Mouse (Mus musculus) lung, postnatal 0 days (tissue): ENCODE data around the gene Trp53. TPM values are rescaled to one million over a fixed set of nuclear protein-coding genes. Genes with fewer than 3 reads are reported as not detected.
"Not testable (repeated sequence)": the region's sequence is repeated elsewhere in the genome, so short reads cannot be mapped to it uniquely, and the experiment has no call there.

ENCODE experiments used
- ATAC-seq: fragments of 200-750 bp; cut with Nextera tagmentation; 2 replicates; pipeline ENCODE4 v1.8.0; 2017; ENCODE audit warnings: moderate library complexity
- DNase-seq: peaks from one replicate; pipeline ENCODE4 v3.0.0-alpha.2; 2016; ENCODE audit warnings: low spot score
- H3K27ac ChIP-seq: fragments of 300-500 bp; sonication (generic); 2 replicates; pipeline ENCODE4 v1.5.1; 2014; ENCODE audit warnings: antibody characterized with exemption, mild to moderate bottlenecking, low read length, mixed read lengths
- H3K27me3 ChIP-seq: fragments of 300-500 bp; sonication (generic); replicated peaks from 2 replicates; pipeline ENCODE4 v1.6.1; 2014; ENCODE audit warnings: low read length, mixed read lengths; ENCODE audit not compliant: insufficient read depth
- H3K36me3 ChIP-seq: fragments of 300-500 bp; sonication (generic); 2 replicates; pipeline ENCODE4 v1.6.1; 2014; ENCODE audit warnings: low read length, mixed read lengths; ENCODE audit not compliant: insufficient read depth
- H3K4me1 ChIP-seq: fragments of 300-500 bp; sonication (generic); 2 replicates; pipeline ENCODE4 v1.6.1; 2014; ENCODE audit warnings: antibody characterized with exemption, low read depth, low read length, mixed read lengths; ENCODE audit not compliant: insufficient read depth
- H3K4me2 ChIP-seq: fragments of 300-500 bp; sonication (generic); replicated peaks from 2 replicates; pipeline ENCODE4 v1.6.1; 2014; ENCODE audit warnings: low read depth, mild to moderate bottlenecking, low read length, moderate library complexity, mixed read lengths
- H3K4me3 ChIP-seq: fragments of 300-500 bp; sonication (generic); 2 replicates; pipeline ENCODE4 v1.5.1; 2014; ENCODE audit warnings: low read depth, low read length
- H3K9ac ChIP-seq: fragments of 300-500 bp; sonication (generic); replicated peaks from 2 replicates; pipeline ENCODE4 v1.6.1; 2014; ENCODE audit warnings: low read depth, mild to moderate bottlenecking
- H3K9me3 ChIP-seq: fragments of 300-500 bp; sonication (generic); 2 replicates; pipeline ENCODE4 v1.6.1; 2016; ENCODE audit warnings: low read length, mixed read lengths
- CTCF ChIP-seq: IDR thresholded peaks from 2 replicates; pipeline ENCODE4 v1.5.1; 2016; ENCODE audit warnings: antibody characterized with exemption, mild to moderate bottlenecking
- EP300 ChIP-seq: IDR thresholded peaks from 2 replicates; pipeline ENCODE4 v1.6.1; 2016; ENCODE audit warnings: antibody characterized with exemption, mild to moderate bottlenecking, control low read depth
- WGBS: fragments of 180-500 bp; shearing (Covaris S2); extraction: QIAGEN DNeasy Blood & Tissue Kit; methylation state at CpG from one replicate; pipeline ENCODE4 v1.1.7; 2014; 5-methylcytosine and 5-hydroxymethylcytosine counted together
- polyA plus RNA-seq: library from polyadenylated mRNA; unstranded; fragments of >200 nt; fragmentation: Nextera tagmentation; extraction: Ambion mirVana; gene quantifications from 2 replicates; pipeline ENCODE4 v1.2.1, GENCODE M21; 2015

Gene Trp53
- polyA plus RNA-seq, 1 experiment from 2014 or later, result 39.8 TPM

DNA sequence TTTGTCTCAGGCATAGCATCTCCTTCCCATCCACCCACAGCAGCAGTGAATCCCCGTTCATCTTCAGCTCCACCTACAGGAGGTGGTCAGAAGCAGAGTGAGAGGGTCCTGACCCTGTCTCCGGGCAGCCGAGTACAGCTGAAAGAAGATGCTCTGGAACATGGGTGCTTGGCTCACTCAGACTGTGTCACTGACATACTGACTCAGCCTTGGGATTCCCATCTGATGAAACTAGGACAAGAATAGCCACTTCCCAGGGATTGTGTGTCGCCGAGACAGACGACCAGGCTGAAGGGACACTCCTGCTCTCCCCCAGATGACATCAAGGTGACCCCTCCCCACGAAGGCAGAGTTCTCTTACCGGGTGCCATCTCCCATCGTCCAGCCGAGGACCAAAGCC, 36.6 kb downstream of the Trp53 start:
- Histone ChIP-seq H3K9ac (no peak overlapping the region), H3K4me3 (no peak overlapping the region), H3K27ac (no peak overlapping the region), H3K4me1 (peaks cover 4% of the 10 kb centered on the region; the same call in 1 of the 2 replicates), H3K36me3 (no peaks in the 10 kb centered on the region), H3K27me3 (no peaks in the 10 kb centered on the region), H3K4me2 (no peak overlapping the region), H3K9me3 (no peaks in the 10 kb centered on the region)
- no peak for TF ChIP-seq EP300
- TF ChIP-seq CTCF, result no peak
- no peak for DNase-seq
- 44% methylated on average over 10 of the region's 10 CpGs for WGBS
- no peak for ATAC-seq

DNA sequence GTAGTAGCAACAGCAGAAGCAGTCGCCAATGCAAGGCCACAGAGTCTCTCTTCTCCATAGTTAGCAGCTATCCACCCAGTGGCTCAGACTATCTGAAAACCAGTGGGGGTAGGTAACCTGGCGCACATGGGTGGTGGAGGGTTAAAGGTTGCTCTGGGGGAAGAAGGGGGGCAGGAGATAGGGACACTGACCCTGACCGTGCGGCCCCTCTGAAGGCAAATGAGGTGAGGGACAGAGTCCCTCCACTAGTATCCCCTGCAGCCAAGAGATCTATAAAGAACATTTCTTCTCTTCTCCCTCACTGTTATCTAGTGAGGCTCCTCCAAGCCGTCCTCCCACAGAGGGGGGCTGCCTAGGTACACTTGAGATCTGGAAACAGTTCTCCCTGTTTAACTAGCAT, 37.6 kb downstream of the Trp53 start, which contains the start of gene Shbg:
Gene Shbg, minus strand, starts transcription at position 101 of the 400 bp plus-strand sequence.
- H3K36me3 ChIP-seq, result no peaks in the 10 kb centered on the region
- H3K27me3 ChIP-seq, result no peaks in the 10 kb centered on the region
- H3K4me3 ChIP-seq, result no peak within 1 kb of the TSS
- WGBS, result 64% methylated on average over 5 of the region's 5 CpGs
- H3K9me3 ChIP-seq, result no peaks in the 10 kb centered on the region
- H3K9ac ChIP-seq, result no peak within 1 kb of the TSS
- H3K4me2 ChIP-seq, result no peak within 1 kb of the TSS
- DNase-seq (no peak), ATAC-seq (no peak)
- peaks cover 4% of the 10 kb centered on the region; the same call in 1 of the 2 replicates for H3K4me1 ChIP-seq
- H3K27ac ChIP-seq, result no peak within 1 kb of the TSS
- no peak for TF ChIP-seq EP300
- no peak for TF ChIP-seq CTCF

DNA sequence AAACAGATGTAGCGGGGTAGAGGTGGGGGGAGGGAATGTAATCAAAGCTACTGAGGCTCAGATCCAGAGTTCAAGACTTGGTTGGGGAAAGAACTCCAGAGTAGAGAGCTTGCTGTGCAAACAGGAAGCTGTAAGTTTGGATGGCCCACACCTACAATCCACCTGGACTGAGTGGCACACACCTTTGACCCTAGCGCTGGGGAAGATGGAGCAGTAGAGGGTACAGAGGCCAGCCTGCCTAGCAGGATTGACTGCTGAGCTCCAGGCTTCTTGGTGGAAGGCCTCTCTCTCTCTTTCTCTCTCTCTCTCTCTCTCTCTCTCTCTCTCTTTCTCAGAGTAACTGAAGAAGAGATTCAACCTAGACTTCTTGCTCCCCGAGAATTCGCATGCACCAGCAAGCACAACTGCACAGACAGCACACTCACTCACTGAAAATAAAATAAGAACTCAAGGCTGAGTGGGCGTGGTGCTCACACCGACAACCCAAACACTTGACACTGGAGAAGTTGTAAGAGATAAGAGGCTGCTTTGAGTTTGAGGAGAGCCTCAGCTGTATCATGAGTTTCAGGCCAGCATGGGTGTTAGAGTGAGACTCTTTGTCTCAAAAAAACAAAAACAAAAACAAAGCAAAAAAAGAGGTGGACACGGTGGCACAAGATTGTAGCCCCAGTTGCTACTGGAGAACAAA, 40.4 kb downstream of the Trp53 start:
- ATAC-seq (no peak), DNase-seq (no peak)
- Histone ChIP-seq H3K36me3 (no peaks in the 10 kb centered on the region), H3K4me2 (no peak overlapping the region), H3K4me1 (no peaks in the 10 kb centered on the region), H3K27me3 (no peaks in the 10 kb centered on the region), H3K9me3 (no peaks in the 10 kb centered on the region), H3K27ac (no peak overlapping the region), H3K9ac (no peak overlapping the region), H3K4me3 (no peak overlapping the region)
- WGBS, result 60% methylated on average over 7 of the region's 7 CpGs
- no peak for TF ChIP-seq EP300
- no peak for TF ChIP-seq CTCF

DNA sequence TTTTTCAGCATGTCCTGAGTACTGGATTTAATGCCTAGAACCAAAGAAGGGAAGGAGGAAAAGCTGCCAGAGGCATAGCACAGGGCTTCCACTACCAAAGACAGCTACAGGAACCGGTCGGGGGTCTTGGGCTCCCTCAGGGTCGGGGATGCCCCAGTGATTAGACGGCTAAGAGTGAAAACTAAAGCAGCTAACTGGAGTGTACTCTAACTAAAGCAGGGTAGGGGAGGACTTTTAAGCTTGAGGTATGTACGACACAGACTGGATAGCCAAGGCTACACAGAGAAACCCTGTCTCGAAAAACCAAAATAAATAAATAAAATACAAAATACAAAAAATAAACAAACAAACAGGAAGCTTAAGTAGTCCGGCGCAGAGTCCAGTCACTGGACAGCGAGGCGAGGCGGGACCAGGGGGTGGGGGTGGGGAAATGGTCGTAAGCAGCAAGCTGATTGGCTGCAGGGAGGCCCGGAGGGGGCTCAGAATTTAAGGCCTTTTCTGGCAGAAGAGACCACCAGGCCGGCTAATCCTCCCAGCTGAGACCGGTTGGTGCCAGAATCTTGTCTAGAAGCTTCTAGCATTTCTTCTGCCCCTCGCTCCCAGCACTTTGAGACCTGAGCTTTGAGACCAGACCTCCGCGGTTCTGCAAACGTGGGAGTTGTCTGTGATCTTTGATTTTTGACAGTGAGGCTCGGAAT, 41.6 kb downstream of the Trp53 start, which contains the start of gene Sat2:
Gene Sat2, plus strand, starts transcription at position 454 of the 698 bp plus-strand sequence.
- Histone ChIP-seq H3K4me1 (no peaks in the 10 kb centered on the region), H3K36me3 (no peaks in the 10 kb centered on the region), H3K9me3 (no peaks in the 10 kb centered on the region), H3K4me3 (peak within 1 kb of the TSS; percentile 46), H3K27me3 (no peaks in the 10 kb centered on the region), H3K27ac (peak within 1 kb of the TSS; percentile 43), H3K4me2 (peak within 1 kb of the TSS; percentile 56), H3K9ac (peak within 1 kb of the TSS; percentile 54)
- ATAC-seq (peak; percentile 87), DNase-seq (peak; percentile 86)
- TF ChIP-seq EP300 (no peak), CTCF (no peak)
- 2% methylated on average over 20 of the region's 20 CpGs for WGBS

DNA sequence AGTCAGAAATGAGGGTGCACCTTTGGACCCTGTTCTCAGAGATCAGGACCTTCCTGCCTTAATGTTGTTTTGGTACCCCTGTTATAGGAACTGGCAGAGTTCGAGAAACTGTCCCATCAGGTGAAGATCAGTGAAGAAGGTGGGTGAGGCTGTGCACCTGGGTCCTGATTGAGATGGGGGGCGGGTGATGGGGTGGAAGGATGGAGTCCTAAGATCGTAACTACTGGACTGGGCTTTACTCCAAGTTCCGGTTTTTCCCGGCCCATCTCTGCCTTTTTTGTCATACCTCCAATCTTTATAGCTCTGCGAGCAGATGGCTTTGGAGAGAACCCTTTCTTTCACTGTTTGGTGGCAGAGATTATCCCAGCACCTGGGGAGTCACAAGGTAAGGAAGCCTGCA, 42.2 kb downstream of the Trp53 start:
- no peak for ATAC-seq
- 18% methylated on average over 4 of the region's 6 CpGs for WGBS
- TF ChIP-seq CTCF (no peak), EP300 (no peak)

DNA sequence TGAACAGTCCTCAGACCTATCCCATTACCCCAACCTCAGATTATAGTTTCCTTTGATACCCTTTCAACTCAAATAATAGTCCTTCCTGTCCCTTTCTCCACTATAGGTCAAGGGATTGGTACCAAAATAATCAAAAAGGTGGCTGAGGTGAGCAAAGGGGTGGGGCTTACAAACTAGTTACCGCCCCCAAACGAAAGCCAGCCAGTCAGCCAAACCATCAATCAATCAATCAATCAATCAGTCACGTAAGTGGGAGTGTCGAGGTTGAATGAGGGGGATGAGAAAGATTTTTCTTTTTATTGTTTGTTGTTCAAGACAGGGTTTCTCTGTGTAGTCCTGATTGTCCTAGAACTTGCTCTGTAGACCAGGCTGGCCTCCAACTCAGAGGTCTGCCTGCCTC, 42.8 kb downstream of the Trp53 start:
- no peak overlapping the region for H3K4me3 ChIP-seq
- ATAC-seq (no peak), DNase-seq (no peak)
- H3K36me3 ChIP-seq, result no peaks in the 10 kb centered on the region
- 70% methylated on average over 4 of the region's 4 CpGs for WGBS
- H3K4me2 ChIP-seq, result no peak overlapping the region
- no peaks in the 10 kb centered on the region for H3K9me3 ChIP-seq
- H3K9ac ChIP-seq, result no peak overlapping the region
- TF ChIP-seq CTCF, result no peak
- no peak for TF ChIP-seq EP300
- H3K27me3 ChIP-seq, result no peaks in the 10 kb centered on the region
- H3K27ac ChIP-seq, result no peak overlapping the region
- H3K4me1 ChIP-seq, result no peaks in the 10 kb centered on the region

More for the DNA sequence above, 42.2 kb downstream of the Trp53 start:
- Histone ChIP-seq H3K9me3 (no peaks in the 10 kb centered on the region), H3K4me3 (peak overlapping the region; percentile 46), H3K9ac (peak overlapping the region; percentile 54), H3K27me3 (no peaks in the 10 kb centered on the region), H3K4me1 (no peaks in the 10 kb centered on the region), H3K36me3 (no peaks in the 10 kb centered on the region), H3K27ac (peak overlapping the region; percentile 7; the same call in 1 of the 2 replicates), H3K4me2 (peak overlapping the region; percentile 56)
- DNase-seq, result no peak

DNA sequence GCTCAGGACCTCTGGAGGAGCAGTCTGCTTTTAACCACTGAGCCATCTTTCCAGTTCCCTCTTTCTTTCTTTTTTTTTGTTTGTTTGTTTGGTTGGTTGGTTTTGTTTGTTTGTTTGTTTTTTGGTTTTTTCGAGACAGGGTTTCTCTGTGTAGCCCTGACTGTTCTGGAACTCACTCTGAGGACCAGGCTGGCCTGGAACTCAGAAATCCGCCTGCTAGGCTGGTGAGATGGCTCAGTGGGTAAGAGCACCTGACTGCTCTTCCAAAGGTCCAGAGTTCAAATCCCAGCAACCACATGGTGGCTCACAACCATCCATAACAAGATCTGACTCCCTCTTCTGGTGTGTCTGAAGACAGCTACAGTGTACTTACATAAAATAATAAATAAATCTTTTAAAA, 44.2 kb downstream of the Trp53 start:
- H3K9me3 ChIP-seq, H3K4me3 ChIP-seq, H3K9ac ChIP-seq, H3K27me3 ChIP-seq, ATAC-seq, H3K4me1 ChIP-seq, H3K27ac ChIP-seq, DNase-seq, H3K36me3 ChIP-seq, H3K4me2 ChIP-seq: not testable (repeated sequence)
- WGBS, result 68% methylated on average over 2 of the region's 2 CpGs
